Mouse (Mus musculus) gonadal fat pad, adult 2 months (tissue): ENCODE data around the gene Gm29776. TPM values are rescaled to one million over a fixed set of nuclear protein-coding genes. Genes with fewer than 3 reads are reported as not detected.

ENCODE experiments used
- DNase-seq: peaks from one replicate; pipeline ENCODE4 v3.0.0-alpha.2; 2012; ENCODE audit warnings: low read depth
- polyA plus RNA-seq: library from polyadenylated mRNA; depleted of rRNA; stranded (reverse); fragments of >200 nt; gene quantifications from 2 replicates; pipeline ENCODE4 v1.2.3, GENCODE M21; 2012

The Gm29776 gene
- polyA plus RNA-seq, 1 experiment: 0.16 TPM

GRCm38 (mm10) chr14:54709054-54709453 is 10.4 kb upstream of the Gm29776 start:
- no peak for DNase-seq

GRCm38 (mm10) chr14:54706589-54707320 is 8.1 kb upstream of the Gm29776 start:
- no peak for DNase-seq

- no peak for DNase-seq
Observed at GRCm38 (mm10) chr14:54705844-54706243, 7.2 kb upstream of the Gm29776 start.

GRCm38 (mm10) chr14:54703207-54703606 is 4.6 kb upstream of the Gm29776 start:
- DNase-seq: no peak

GRCm38 (mm10) chr14:54701298-54701697 is 2.7 kb upstream of the Gm29776 start:
- DNase-seq: no peak

- DNase-seq: no peak
Observed at GRCm38 (mm10) chr14:54699586-54699985, 953 bp upstream of the Gm29776 start.

GRCm38 (mm10) chr14:54696752-54697151 is 1.9 kb downstream of the Gm29776 start:
- DNase-seq: no peak

GRCm38 (mm10) chr14:54695042-54695441 is 3.6 kb downstream of the Gm29776 start:
- no peak for DNase-seq

GRCm38 (mm10) chr14:54687251-54687650 is 11.4 kb downstream of the Gm29776 start:
- DNase-seq: no peak

- peak; percentile 95 for DNase-seq
Observed at GRCm38 (mm10) chr14:54686522-54687143, 12.0 kb downstream of the Gm29776 start, which contains the start of gene Acin1. Gene Acin1 (minus strand): TSS chr14:54686931.

GRCm38 (mm10) chr14:54686063-54686521 is 12.5 kb downstream of the Gm29776 start, which contains the start of gene 1700123O20Rik:
Gene 1700123O20Rik (plus strand): TSS chr14:54686216.
- DNase-seq: no peak

GRCm38 (mm10) chr14:54685471-54685870 is 13.2 kb downstream of the Gm29776 start:
- no peak for DNase-seq

- DNase-seq: no peak
Observed at GRCm38 (mm10) chr14:54682396-54682795, 16.2 kb downstream of the Gm29776 start.

GRCm38 (mm10) chr14:54678657-54679304 is 19.9 kb downstream of the Gm29776 start:
- no peak for DNase-seq

- no peak for DNase-seq
Observed at GRCm38 (mm10) chr14:54676290-54676689, 22.3 kb downstream of the Gm29776 start.

- no peak for DNase-seq
Observed at GRCm38 (mm10) chr14:54674317-54674716, 24.3 kb downstream of the Gm29776 start.

GRCm38 (mm10) chr14:54669381-54669780 is 29.3 kb downstream of the Gm29776 start:
- DNase-seq: no peak

GRCm38 (mm10) chr14:54664477-54665222 is 34.0 kb downstream of the Gm29776 start:
- DNase-seq: no peak

GRCm38 (mm10) chr14:54660009-54660408 is 38.6 kb downstream of the Gm29776 start:
- no peak for DNase-seq

- no peak for DNase-seq
Observed at GRCm38 (mm10) chr14:54653496-54653895, 45.1 kb downstream of the Gm29776 start.

GRCm38 (mm10) chr14:54652787-54653186 is 45.8 kb downstream of the Gm29776 start:
- no peak for DNase-seq

GRCm38 (mm10) chr14:54651556-54651955 is 47.1 kb downstream of the Gm29776 start:
- no peak for DNase-seq
